Mouse (Mus musculus) heart, adult 2 months (tissue): ENCODE results near the gene Chsy1.

Source experiments
- CTCF ChIP-seq: fragments of 200-600 bp; IDR thresholded peaks from 2 replicates; pipeline ENCODE4 v1.8.1; 2022; ENCODE audit warnings: antibody characterized with exemption, mild to moderate bottlenecking, moderate library complexity
- EP300 ChIP-seq: fragments of 200-500 bp; IDR thresholded peaks from 2 replicates; pipeline ENCODE4 v1.6.1; 2011; ENCODE audit warnings: low read depth, low read length, control low read depth; ENCODE audit not compliant: insufficient read depth
- POLR2A ChIP-seq: fragments of 200-500 bp; IDR thresholded peaks from 2 replicates; pipeline ENCODE4 v1.6.1; 2011; ENCODE audit warnings: mild to moderate bottlenecking, low read depth, low read length, control low read depth; ENCODE audit not compliant: insufficient read depth

DNA sequence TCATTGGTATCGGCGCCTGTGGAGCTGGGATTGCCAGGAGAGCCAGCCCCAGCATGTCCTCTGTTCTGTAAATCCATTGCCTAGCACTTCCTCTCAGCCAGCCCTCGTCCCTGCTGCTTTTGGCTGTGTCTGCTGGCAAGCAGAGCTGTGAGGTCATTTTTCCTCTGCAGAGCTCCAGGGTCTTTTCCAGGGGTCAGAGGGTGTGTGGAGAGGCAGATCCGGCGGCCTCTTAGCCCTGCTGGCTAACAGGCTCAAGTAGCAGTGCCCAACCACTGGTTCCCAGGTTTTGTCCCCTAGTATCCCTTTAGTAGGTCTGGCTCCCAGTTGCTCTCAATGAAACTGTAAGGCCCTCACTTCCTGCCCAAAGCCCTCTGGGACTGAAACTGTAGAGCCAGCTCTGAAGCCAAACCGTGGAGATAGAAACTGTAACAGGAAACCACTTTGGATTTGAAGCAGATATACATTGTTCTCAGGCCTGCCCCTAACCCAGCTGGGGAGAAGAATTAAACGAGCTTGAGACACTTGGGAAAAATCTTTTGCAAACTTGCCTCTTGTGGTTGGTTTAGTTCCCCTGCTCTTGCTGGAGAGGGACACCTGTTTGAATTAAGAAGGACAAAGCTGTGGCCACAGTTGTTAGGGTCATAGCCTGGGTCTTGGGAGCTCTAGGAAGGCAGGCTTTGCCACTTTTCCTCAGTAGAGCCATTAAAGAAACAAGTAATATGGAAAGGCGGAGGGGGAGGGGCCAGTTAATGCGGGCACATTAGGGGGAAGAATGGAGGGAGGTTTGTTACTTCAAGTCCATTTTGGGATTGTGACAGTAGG, 109.1 kb downstream of the Chsy1 start:
- TF ChIP-seq CTCF (no peak), EP300 (no peak), POLR2A (no peak)
